Mouse (Mus musculus) gastrocnemius, postnatal 25 days (tissue): ENCODE data around the gene Cep72. TPM values are rescaled to one million over a fixed set of nuclear protein-coding genes. Genes with fewer than 3 reads are reported as not detected.

Experiments
- total RNA-seq, 2 experiments: library from RNA; stranded (reverse); gene quantifications; 1 replicate in 1 of 2; 2 replicates in 1 of 2; pipeline ENCODE4 v1.2.3; 2021

Cep72 gene
- total RNA-seq, 2 experiments from 2014 or later, result 0.51 to 0.61 TPM

Other genes starting within 250 kb of the Cep72 start
- 1 to 10 TPM; 1.0 to 2.3 TPM for gene Nkd2, start 214.7 kb downstream of the Cep72 start, total RNA-seq
- gene Trip13, start 124.5 kb downstream of the Cep72 start, total RNA-seq, result under 1 TPM in 1 of 2 experiments, not detected in 1; 0.15 TPM
- 10 to 100 TPM in 1 of 2 experiments, 1 to 10 TPM in 1; 9.6 to 10.7 TPM for gene Brd9, start 124.5 kb downstream of the Cep72 start, total RNA-seq
- not detected for gene Zdhhc11, start 98.4 kb downstream of the Cep72 start, total RNA-seq
- gene Tppp, start 52.9 kb downstream of the Cep72 start, total RNA-seq, result 1 to 10 TPM; 5.2 to 5.8 TPM
- under 1 TPM; 0.13 to 0.32 TPM for gene Slc9a3, start 59.2 kb upstream of the Cep72 start, total RNA-seq
- gene Exoc3, start 146.4 kb upstream of the Cep72 start, total RNA-seq, result 10 to 100 TPM; 29.7 to 33.5 TPM
- not detected for gene Ahrr, start 230.0 kb upstream of the Cep72 start, total RNA-seq